Mouse (Mus musculus) thymus, adult 2 months (tissue): ENCODE measurements around the gene Slc6a9.

Source experiments
- CTCF ChIP-seq: fragments of 200-500 bp; IDR thresholded peaks from 2 replicates; pipeline ENCODE4 v1.5.1; 2012; ENCODE audit warnings: mild to moderate bottlenecking, control low read depth, low read length, moderate library complexity, borderline replicate concordance; ENCODE audit not compliant: control insufficient read depth, poor library complexity, insufficient read depth; ENCODE audit errors: extremely low read depth
- POLR2A ChIP-seq: fragments of 200-500 bp; IDR thresholded peaks from 2 replicates; pipeline ENCODE4 v1.6.1; 2012; ENCODE audit warnings: mild to moderate bottlenecking, low read length, control low read depth, moderate library complexity; ENCODE audit not compliant: control insufficient read depth, poor library complexity, insufficient read depth; ENCODE audit errors: extremely low read depth

DNA sequence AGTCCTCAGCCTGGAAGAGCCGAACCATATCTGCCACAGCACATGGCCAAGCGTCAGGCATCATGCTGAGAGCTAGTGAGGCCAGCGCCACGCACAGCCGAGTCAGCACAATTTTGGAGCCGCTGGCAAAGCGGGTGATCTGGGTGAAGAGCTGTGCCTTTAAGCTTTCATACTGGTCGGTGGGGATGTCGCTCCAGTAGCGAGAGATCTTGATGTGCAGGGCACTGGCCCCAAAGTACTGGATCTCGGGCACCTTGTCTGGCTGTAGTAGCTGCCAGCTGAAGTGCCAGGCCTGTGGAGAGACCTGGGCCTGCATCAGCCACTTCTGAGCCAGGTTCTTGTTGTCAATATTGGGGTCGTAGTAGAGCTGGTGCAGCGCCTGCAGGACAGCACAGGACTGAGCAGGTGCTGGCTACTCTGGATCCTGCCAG, 77.8 kb downstream of the Slc6a9 start:
- no peak for TF ChIP-seq CTCF
- no peak for TF ChIP-seq POLR2A
